Mouse (Mus musculus) megakaryocyte, embryonic 14.5 days (primary cell): Measurements from ENCODE around the gene Naa60.

Experiments
- FLI1 ChIP-seq: IDR thresholded peaks from 2 replicates; pipeline ENCODE4 v1.6.1; 2012; ENCODE audit warnings: low read length, inconsistent platforms, mixed read lengths
- GATA1 ChIP-seq: IDR thresholded peaks from 3 replicates; pipeline ENCODE4 v1.6.1; 2012; ENCODE audit warnings: mixed read lengths, low read length, inconsistent platforms, borderline replicate concordance

DNA sequence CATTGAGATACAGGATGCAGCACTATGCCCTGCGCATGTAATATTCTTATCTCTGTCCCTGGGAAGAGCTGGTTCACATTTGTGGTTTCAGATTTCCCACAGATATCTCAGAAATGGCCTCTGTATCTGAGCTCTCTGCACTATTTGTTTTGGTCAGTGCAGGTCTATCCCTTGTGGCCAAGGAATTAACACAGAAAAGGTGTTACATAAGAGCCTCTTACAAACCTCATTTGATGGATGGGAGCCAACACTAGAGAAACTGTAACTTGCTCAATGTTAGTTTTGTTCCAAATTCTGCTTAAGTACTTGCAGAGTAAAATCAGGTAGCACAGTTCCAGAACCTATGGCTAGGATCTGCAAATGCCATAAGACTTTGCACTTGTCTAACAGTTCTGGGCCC is 61.9 kb downstream of the Naa60 start:
- no peak for TF ChIP-seq FLI1
- no peak for TF ChIP-seq GATA1
